ENCODE assay signal across 18 mouse cellular contexts in the genomic region with DNA sequence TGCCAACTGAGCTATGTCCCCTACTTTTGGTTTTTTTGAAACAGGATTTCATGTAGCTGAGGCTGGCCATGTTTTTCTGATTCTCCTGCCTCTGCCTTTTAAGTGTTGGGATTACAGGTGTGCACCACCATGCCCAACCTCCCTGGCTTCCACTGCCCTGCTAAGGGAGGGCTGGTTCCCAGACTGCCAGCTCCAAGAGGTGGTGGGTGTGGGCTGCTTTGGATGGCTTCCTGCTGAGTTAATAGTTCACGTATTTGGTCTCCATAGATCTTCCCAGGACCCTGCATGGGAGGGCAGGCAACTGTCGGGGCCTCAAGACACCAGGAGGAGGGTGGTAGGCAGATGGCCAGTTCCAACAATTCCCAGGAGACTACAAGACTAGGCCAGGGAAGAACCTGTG. TPM values are rescaled to one million over a fixed set of nuclear protein-coding genes. Genes with fewer than 3 reads are reported as not detected.
"Had no signal": no experiment of that assay in that cellular context is flagged by ENCODE, and none has a peak within 500 bp of the region (broad histone marks: within the 10 kb centered on the region; RNA-seq: fewer than 3 reads in every experiment).

No protein-coding gene starts in this region.

- DNase-seq: lung, adult 18-20 months; lung, embryonic 14.5 days; lung, postnatal 10 days; midbrain, embryonic 14.5 days; right cerebral cortex, postnatal 14 days; thymus, adult 2 months; thymus, postnatal 25 days; thymus, postnatal 4 days had no signal

- H3K27ac ChIP-seq: neural tube, embryonic 13.5 days; neural tube, embryonic 15.5 days; stomach, embryonic 15.5 days; stomach, postnatal 0 days had no signal

- H3K4me2 ChIP-seq: lung, embryonic 14.5 days; midbrain, embryonic 11.5 days; neural tube, embryonic 13.5 days; neural tube, embryonic 15.5 days; stomach, embryonic 15.5 days had no signal

- H3K36me3 ChIP-seq: neural tube, embryonic 13.5 days; neural tube, embryonic 15.5 days; stomach, embryonic 15.5 days had no signal

- H3K4me3 ChIP-seq: myocyte; neural tube, embryonic 13.5 days; neural tube, embryonic 15.5 days; stomach, embryonic 15.5 days had no signal

- H3K9ac ChIP-seq: lung, embryonic 14.5 days; neural tube, embryonic 13.5 days; neural tube, embryonic 15.5 days; stomach, embryonic 15.5 days had no signal

- H3K9me3 ChIP-seq: neural tube, embryonic 13.5 days; neural tube, embryonic 15.5 days; stomach, embryonic 15.5 days had no signal

RNA-seq across cellular contexts. Expression of gene Grifin, which starts 37.7 kb away (rescaled TPM):
- polyA plus RNA-seq: lung, embryonic 14.5 days; lung, embryonic 16.5 days; midbrain, embryonic 11.5 days; midbrain, embryonic 14.5 days; myocyte; neural tube, embryonic 11.5 days; neural tube, embryonic 13.5 days; neural tube, embryonic 15.5 days; testis, adult 2 months; urinary bladder, adult 2 months had no signal
